In genomic region chr11:100391081-100391883, GRCm38 (mm10) we compare ENCODE assay signal across 9 mouse cellular contexts. TPM values are rescaled to one million over a fixed set of nuclear protein-coding genes. Genes with fewer than 3 reads are reported as not detected.
DNase-seq lines count a peak whose midpoint lies in the region; ATAC-seq and TF ChIP-seq lines count a peak whose summit lies in the region.
"Had no signal": no experiment of that assay in that cellular context is flagged by ENCODE, and none has a peak within 500 bp of the region (broad histone marks: within the 10 kb centered on the region; RNA-seq: fewer than 3 reads in every experiment).

No protein-coding gene starts in this region.

- DNase-seq in R1 (ENCODE audit: low read depth, low spot score): peak; percentile 76
- DNase-seq in heart, adult 18-20 months: peak; percentile 91 to 97
- no peak for DNase-seq in spleen, adult 18-20 months

- TF ChIP-seq POLR2A in small intestine, adult 2 months (IDR thresholded peaks at IDR 0.05; ENCODE audit: low read depth, low read length): no peak

- H3K4me3 ChIP-seq in C2C12 (ENCODE audit: insufficient read depth, poor library complexity, severe bottlenecking): no peak overlapping the region
- H3K4me3 ChIP-seq in intestine, embryonic 16.5 days (ENCODE audit: low read length): no peak overlapping the region
- H3K4me3 ChIP-seq in liver, embryonic 16.5 days (ENCODE audit: low read depth, low read length): no peak overlapping the region
- H3K4me3 ChIP-seq in small intestine, adult 2 months (ENCODE audit: low read depth, low read length): no peak overlapping the region
- H3K4me3 ChIP-seq: limb, embryonic 12.5 days had no signal

- H3K9me3 ChIP-seq in intestine, embryonic 16.5 days (ENCODE audit: control insufficient read depth, low read length): no peaks in the 10 kb centered on the region
- no peaks in the 10 kb centered on the region for H3K9me3 ChIP-seq in liver, embryonic 16.5 days (replicated peaks; ENCODE audit: control insufficient read depth, low read length)
- H3K9me3 ChIP-seq: limb, embryonic 12.5 days had no signal

- H3K4me2 ChIP-seq in intestine, embryonic 16.5 days (ENCODE audit: low read depth, low read length): peak overlapping the region; percentile 1; the same call in 1 of the 2 replicates
- H3K4me2 ChIP-seq in liver, embryonic 16.5 days (ENCODE audit: low read depth, low read length): no peak overlapping the region
- H3K4me2 ChIP-seq: limb, embryonic 12.5 days had no signal

- 36% methylated on average over 9 of the region's 9 CpGs for WGBS in intestine, embryonic 16.5 days
- WGBS in liver, embryonic 16.5 days (ENCODE audit: insufficient replicate concordance): 54% methylated on average over 9 of the region's 9 CpGs
- 35% methylated on average over 9 of the region's 9 CpGs for WGBS in small intestine, adult 2 months

- no peaks in the 10 kb centered on the region for H3K27me3 ChIP-seq in C2C12 (ENCODE audit: control insufficient read depth, insufficient read depth, insufficient read length)
- H3K27me3 ChIP-seq in intestine, embryonic 16.5 days (replicated peaks; ENCODE audit: control insufficient read depth, insufficient read depth, low read length): no peaks in the 10 kb centered on the region
- H3K27me3 ChIP-seq in liver, embryonic 16.5 days (ENCODE audit: control insufficient read depth, insufficient read depth, low read depth, low read length): peaks cover 2% of the 10 kb centered on the region; the same call in 1 of the 2 replicates
- no peaks in the 10 kb centered on the region for H3K27me3 ChIP-seq in small intestine, adult 2 months (ENCODE audit: control insufficient read depth, insufficient read depth, low read length)

- H3K36me3 ChIP-seq in C2C12 (ENCODE audit: control insufficient read depth, insufficient read depth): peaks cover 6% of the 10 kb centered on the region
- no peaks in the 10 kb centered on the region for H3K36me3 ChIP-seq in intestine, embryonic 16.5 days (ENCODE audit: control insufficient read depth, insufficient read depth, low read length)
- H3K36me3 ChIP-seq in liver, embryonic 16.5 days (ENCODE audit: control insufficient read depth, insufficient read depth): no peaks in the 10 kb centered on the region
- H3K36me3 ChIP-seq in small intestine, adult 2 months (ENCODE audit: control insufficient read depth, insufficient read depth, low read length): peaks cover 13% of the 10 kb centered on the region

- H3ac ChIP-seq in C2C12 (ENCODE audit: control insufficient read depth, insufficient read length, low read depth): no peak overlapping the region

- H3K79me2 ChIP-seq in C2C12 (ENCODE audit: control insufficient read depth, insufficient read depth): peaks cover 99% of the 10 kb centered on the region

- H3K79me3 ChIP-seq in C2C12 (ENCODE audit: low read depth): peaks cover 65% of the 10 kb centered on the region

- peak overlapping the region; percentile 66 for H3K27ac ChIP-seq in intestine, embryonic 16.5 days (ENCODE audit: low read length)
- H3K27ac ChIP-seq in liver, embryonic 16.5 days (ENCODE audit: low read length): no peak overlapping the region
- H3K27ac ChIP-seq in small intestine, adult 2 months (ENCODE audit: insufficient read depth, low read depth, low read length): peak overlapping the region; percentile 26; the same call in 1 of the 2 replicates

- H3K4me1 ChIP-seq in intestine, embryonic 16.5 days (ENCODE audit: control insufficient read depth, insufficient read depth, low read length): peaks cover 89% of the 10 kb centered on the region
- H3K4me1 ChIP-seq in liver, embryonic 16.5 days (ENCODE audit: control insufficient read depth, low read depth, low read length): peaks cover 48% of the 10 kb centered on the region
- peaks cover 64% of the 10 kb centered on the region for H3K4me1 ChIP-seq in small intestine, adult 2 months (ENCODE audit: control insufficient read depth, insufficient read depth, insufficient read length, low read length)

- ATAC-seq in intestine, embryonic 16.5 days: peak; percentile 38
- peak; percentile 79 for ATAC-seq in liver, embryonic 16.5 days (ENCODE audit: low read depth)
- no peak for ATAC-seq in inflammation-experienced regulatory T-cells, adult 6 months

- H3K9ac ChIP-seq in intestine, embryonic 16.5 days (ENCODE audit: low read depth, low read length): no peak overlapping the region
- no peak overlapping the region for H3K9ac ChIP-seq in liver, embryonic 16.5 days (ENCODE audit: low read depth, low read length)
- H3K9ac ChIP-seq: limb, embryonic 12.5 days had no signal

- TF ChIP-seq CTCF in C2C12 (IDR thresholded peaks at IDR 0.05; ENCODE audit: control insufficient read depth, insufficient read depth, insufficient read length): no peak
- TF ChIP-seq CTCF in small intestine, adult 2 months (IDR thresholded peaks at IDR 0.05; ENCODE audit: extremely low read depth, insufficient read length, insufficient replicate concordance, low read depth, low read length): no peak

TF ChIP-seq in C2C12, 6 proteins besides CTCF, POLR2A, EP300 and RAD21:
- TF ChIP-seq FOSL1 (IDR thresholded peaks at IDR 0.05; ENCODE audit: insufficient read depth, low read length, poor library complexity, severe bottlenecking): no peak
- no peak for TF ChIP-seq MYOG (IDR thresholded peaks at IDR 0.05; ENCODE audit: control insufficient read depth, extremely low read depth, insufficient read length)
- peak; percentile 73 for TF ChIP-seq MYOD1 (IDR thresholded peaks at IDR 0.05; ENCODE audit: control insufficient read depth, insufficient read length, low read depth)

RNA-seq across cellular contexts. Expression of gene Jup, which starts 6.3 kb away (rescaled TPM):
- polyA plus RNA-seq in C2C12 (2012; fragmentation: generic; extraction: Trizol): 127 TPM
- total RNA-seq in heart, adult 18-20 months (2021): 100 to 1,000 TPM; 208 to 239 TPM
- 165 and 179 TPM in 2 replicates for polyA plus RNA-seq in intestine, embryonic 16.5 days (2015; fragmentation: Nextera tagmentation; extraction: Ambion mirVana)
- 15.5 and 17.7 TPM in 2 replicates for polyA plus RNA-seq in liver, embryonic 16.5 days (2015; fragmentation: Nextera tagmentation; extraction: Ambion mirVana)
- 253 and 689 TPM in 2 replicates for polyA plus RNA-seq in small intestine, adult 2 months (2012; rRNA removed)
- 1 to 10 TPM in 1 of 3 experiments, under 1 TPM in 1, not detected in 1; 0.36 to 1.4 TPM for polyA plus RNA-seq in inflammation-experienced regulatory T-cells, adult 6 months (2017; shearing (Covaris generic))

RNA-seq across cellular contexts. Expression of gene P3h4, which starts 23.4 kb away (rescaled TPM):
- polyA plus RNA-seq in C2C12 (2012; fragmentation: generic; extraction: Trizol): 185 TPM
- 10 to 100 TPM; 13.2 to 15.2 TPM for total RNA-seq in heart, adult 18-20 months (2021)
- 36.9 and 38.5 TPM in 2 replicates for polyA plus RNA-seq in intestine, embryonic 16.5 days (2015; fragmentation: Nextera tagmentation; extraction: Ambion mirVana)
- polyA plus RNA-seq in liver, embryonic 16.5 days (2015; fragmentation: Nextera tagmentation; extraction: Ambion mirVana): 3.1 and 4.0 TPM in 2 replicates
- polyA plus RNA-seq in small intestine, adult 2 months (2012; rRNA removed): 11.4 and 12.8 TPM in 2 replicates
- polyA plus RNA-seq in inflammation-experienced regulatory T-cells, adult 6 months (2017; shearing (Covaris generic)): under 1 TPM in 1 of 3 experiments, not detected in 2; 0.92 TPM

RNA-seq across cellular contexts. Expression of gene Fkbp10, which starts 24.2 kb away (rescaled TPM):
- polyA plus RNA-seq in C2C12 (2012; fragmentation: generic; extraction: Trizol): 250 TPM
- 1 to 10 TPM; 7.2 to 7.4 TPM for total RNA-seq in heart, adult 18-20 months (2021)
- 72.7 and 78.1 TPM in 2 replicates for polyA plus RNA-seq in intestine, embryonic 16.5 days (2015; fragmentation: Nextera tagmentation; extraction: Ambion mirVana)
- polyA plus RNA-seq in liver, embryonic 16.5 days (2015; fragmentation: Nextera tagmentation; extraction: Ambion mirVana): 7.9 and 8.4 TPM in 2 replicates
- polyA plus RNA-seq in small intestine, adult 2 months (2012; rRNA removed): 7.2 and 10.0 TPM in 2 replicates
- polyA plus RNA-seq in inflammation-experienced regulatory T-cells, adult 6 months (2017; shearing (Covaris generic)): 1 to 10 TPM in 1 of 3 experiments, not detected in 2; 2.9 TPM

RNA-seq across cellular contexts. Expression of gene Hap1, which starts 35.4 kb away (rescaled TPM):
- 1.9 TPM for polyA plus RNA-seq in C2C12 (2012; fragmentation: generic; extraction: Trizol)
- total RNA-seq in heart, adult 18-20 months (2021): 1 to 10 TPM; 1.8 to 1.9 TPM
- polyA plus RNA-seq in intestine, embryonic 16.5 days (2015; fragmentation: Nextera tagmentation; extraction: Ambion mirVana): 12.6 and 13.5 TPM in 2 replicates
- polyA plus RNA-seq in liver, embryonic 16.5 days (2015; fragmentation: Nextera tagmentation; extraction: Ambion mirVana): 0.27 and 0.42 TPM in 2 replicates
- 2.7 and 4.6 TPM in 2 replicates for polyA plus RNA-seq in small intestine, adult 2 months (2012; rRNA removed)
- 1 to 10 TPM in 1 of 3 experiments, under 1 TPM in 2; 0.55 to 1.1 (median 0.70) TPM for polyA plus RNA-seq in inflammation-experienced regulatory T-cells, adult 6 months (2017; shearing (Covaris generic))

RNA-seq across cellular contexts. Expression of gene Nt5c3b, which starts 50.3 kb away (rescaled TPM):
- 83.4 TPM for polyA plus RNA-seq in C2C12 (2012; fragmentation: generic; extraction: Trizol)
- 10 to 100 TPM; 17.9 to 24.7 TPM for total RNA-seq in heart, adult 18-20 months (2021)
- polyA plus RNA-seq in intestine, embryonic 16.5 days (2015; fragmentation: Nextera tagmentation; extraction: Ambion mirVana): 82.5 and 85.8 TPM in 2 replicates
- 14.9 and 16.0 TPM in 2 replicates for polyA plus RNA-seq in liver, embryonic 16.5 days (2015; fragmentation: Nextera tagmentation; extraction: Ambion mirVana)
- polyA plus RNA-seq in small intestine, adult 2 months (2012; rRNA removed): 7.9 and 8.4 TPM in 2 replicates
- polyA plus RNA-seq in inflammation-experienced regulatory T-cells, adult 6 months (2017; shearing (Covaris generic)): 100 to 1,000 TPM; 124 to 134 (median 127) TPM

Comparison
In these comparisons a context has a peak if more than half of its experiments do, and no peak if none do; other contexts are left out.
1. DNase-seq: peak in R1 (single experiment) and heart, adult 18-20 months (2 of 2); none in spleen, adult 18-20 months (0 of 2).